Mouse (Mus musculus): ENCODE data around the gene Gm21764. TPM values are rescaled to one million over a fixed set of nuclear protein-coding genes. Genes with fewer than 3 reads are reported as not detected.
"Not testable (repeated sequence)": the region's sequence is repeated elsewhere in the genome, so short reads cannot be mapped to it uniquely, and the experiment has no call there.

Gm21764 gene
- total RNA-seq (2017): not detected in 2 replicates

DNA sequence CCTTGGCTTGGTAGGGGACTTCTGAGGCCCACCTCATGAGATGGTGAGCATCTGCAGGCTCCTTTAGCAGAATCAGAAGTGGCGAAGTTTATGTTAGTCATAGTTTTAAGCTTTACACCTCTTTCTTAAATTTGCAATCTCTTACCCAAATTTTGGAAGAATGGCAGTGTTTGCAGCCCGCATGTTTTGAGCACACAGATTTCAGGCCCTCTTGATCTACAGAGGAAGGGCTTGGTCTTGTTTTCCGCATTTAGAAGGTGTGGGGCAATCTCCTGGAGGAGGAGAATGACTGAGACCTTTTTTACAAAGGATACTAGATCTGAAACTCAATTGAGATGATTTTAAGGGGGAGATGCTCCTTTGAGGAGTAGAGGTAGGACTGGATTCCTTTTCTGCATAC lies at the start of gene Gm21764:
Gene Gm21764 (minus strand): TSS at position 101 of the 400 bp plus-strand sequence.
- ATAC-seq (replicated peaks in 1 of 2; ENCODE audit: insufficient read depth in 1 of 2, low FRiP score in 2 of 2, low TSS enrichment in 1 of 2, low read depth in 1 of 2, poor library complexity in 2 of 2, severe bottlenecking in 2 of 2): not testable (repeated sequence)

DNA sequence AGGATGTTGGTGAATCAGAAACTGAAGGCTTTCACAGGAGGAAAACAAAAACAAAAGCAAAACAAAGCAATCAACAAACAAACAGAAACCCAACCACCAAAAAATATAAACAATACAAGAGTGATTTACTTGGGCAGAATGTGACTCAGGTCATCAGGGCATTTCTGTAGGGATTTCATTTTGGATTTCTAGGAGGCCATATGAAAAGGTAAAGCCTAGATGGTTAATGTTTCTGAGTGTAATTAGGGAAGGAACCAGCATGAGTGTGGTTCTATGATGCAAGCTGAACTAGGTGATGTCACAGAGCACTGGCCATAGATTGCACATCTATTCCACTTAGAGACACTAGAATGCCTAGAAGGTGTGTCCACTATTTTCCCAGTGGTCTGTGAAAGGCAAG lies 27.2 kb upstream of the Gm21764 start, which contains the start of gene Ssty1:
Gene Ssty1 (plus strand): TSS at position 301 of the 400 bp plus-strand sequence.
- ATAC-seq (replicated peaks in 1 of 2; ENCODE audit: insufficient read depth in 1 of 2, low FRiP score in 2 of 2, low TSS enrichment in 1 of 2, low read depth in 1 of 2, poor library complexity in 2 of 2, severe bottlenecking in 2 of 2): not testable (repeated sequence)

Other genes with a start within 250 kb of the Gm21764 start
- not detected in 2 replicates for gene Gm21904, start 215.5 kb downstream of the Gm21764 start, total RNA-seq (2017)
- not detected in 2 replicates for gene Gm20772, start 187.1 kb downstream of the Gm21764 start, total RNA-seq (2017)
- gene Gm20831, start 187.1 kb downstream of the Gm21764 start, total RNA-seq (2017): not detected in 2 replicates
- gene Srsy, start 124.5 kb downstream of the Gm21764 start, total RNA-seq (2017): not detected in 2 replicates
- not detected in 2 replicates for gene Ssty1, start 27.3 kb upstream of the Gm21764 start, total RNA-seq (2017)